Mouse (Mus musculus): ENCODE measurements around the gene Snx32.
A peak's percentile ranks its signal among the peaks of the same experiment; 100 is the strongest.

The Snx32 gene

DNA sequence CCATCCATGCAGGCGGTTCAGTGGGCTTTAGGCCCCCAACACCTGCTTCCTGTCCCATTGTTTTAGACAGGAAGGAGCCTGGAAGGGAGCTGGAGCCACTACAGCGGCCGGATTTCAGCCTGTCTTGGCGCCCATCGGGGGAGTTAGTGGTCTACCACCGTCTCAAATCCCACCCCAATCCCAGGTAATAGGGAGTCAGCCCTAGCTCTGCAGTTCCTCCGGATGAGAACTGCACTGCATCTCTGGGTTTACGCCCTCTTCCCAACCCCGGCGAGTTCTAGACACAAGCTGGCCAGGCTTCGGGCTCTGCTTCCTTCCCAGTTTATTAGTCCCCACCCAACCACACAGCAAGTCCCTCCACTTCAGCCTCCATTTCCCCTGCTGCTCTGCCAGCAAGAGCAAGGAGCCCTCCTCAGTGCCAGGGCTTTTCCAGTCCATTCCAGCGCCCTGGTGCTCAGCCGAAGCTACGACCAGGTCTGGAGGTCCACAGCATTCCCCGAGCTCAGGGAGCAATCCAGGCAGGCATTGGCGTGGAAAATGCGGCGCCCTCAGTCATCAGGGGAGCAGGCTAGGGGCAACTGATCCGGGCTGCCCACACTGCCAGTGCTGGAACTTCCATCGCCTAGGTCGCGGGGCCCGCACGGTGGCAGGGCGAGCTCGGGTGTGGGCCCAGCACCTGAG is 54.0 kb downstream of the Snx32 start:
- DNase-seq = peak; percentile 53

DNA sequence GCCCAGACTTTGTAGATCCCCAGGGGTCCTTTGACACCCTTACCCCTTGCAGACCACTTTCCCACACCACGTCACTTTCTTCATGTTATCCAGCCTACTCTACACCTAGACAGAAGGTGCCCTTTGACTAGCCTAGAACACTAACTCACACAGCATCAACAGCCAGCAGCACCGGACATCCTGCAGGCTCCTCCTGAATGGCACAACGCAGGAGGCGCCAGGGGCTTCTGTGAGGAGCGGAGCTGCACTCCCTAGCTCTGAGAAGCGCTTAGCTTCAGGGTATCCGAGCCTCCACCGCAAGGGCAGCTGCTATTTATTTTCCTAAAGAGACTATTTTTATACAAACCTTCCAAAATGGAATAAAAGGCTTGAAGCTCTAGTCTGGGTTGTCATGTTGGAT is 54.8 kb downstream of the Snx32 start:
- DNase-seq = no peak

DNA sequence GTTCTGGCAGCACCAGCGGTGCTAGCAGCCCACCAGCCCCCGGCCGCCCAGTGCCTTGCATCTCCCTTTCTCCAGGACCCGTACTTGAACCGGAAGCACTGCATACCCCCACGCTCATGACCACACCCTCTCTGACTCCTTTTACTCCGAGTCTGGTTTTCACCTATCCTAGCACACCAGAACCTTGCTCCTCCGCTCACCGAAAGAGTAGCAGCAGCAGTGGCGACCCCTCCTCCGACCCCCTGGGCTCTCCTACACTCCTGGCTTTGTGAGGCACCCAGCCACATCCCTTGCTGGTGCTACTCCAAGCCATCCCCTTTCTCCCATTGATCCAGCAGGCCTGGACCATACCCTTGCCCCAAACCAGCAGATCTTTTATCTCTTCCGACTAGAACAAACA is 55.3 kb downstream of the Snx32 start:
- no peak for DNase-seq

DNA sequence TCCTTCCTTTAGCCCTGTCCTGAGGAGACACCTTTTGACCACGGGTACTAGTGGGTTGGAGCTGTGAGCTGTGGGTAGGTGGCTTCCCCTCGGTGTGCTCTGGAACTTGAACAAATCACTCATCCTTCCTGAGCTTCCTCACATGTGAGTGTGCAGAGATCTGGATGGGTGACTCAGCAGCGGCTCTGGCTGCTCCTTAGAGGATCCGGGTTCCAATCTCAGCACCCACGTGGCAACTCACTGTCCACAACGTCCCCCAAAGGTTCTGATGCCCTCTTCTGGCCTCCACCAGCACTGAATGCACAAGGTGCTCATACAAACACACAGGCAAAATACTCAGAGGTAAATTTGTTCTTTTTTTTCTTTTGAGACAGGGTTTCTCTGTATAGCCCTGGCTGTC is 58.6 kb downstream of the Snx32 start:
- no peak for DNase-seq

DNA sequence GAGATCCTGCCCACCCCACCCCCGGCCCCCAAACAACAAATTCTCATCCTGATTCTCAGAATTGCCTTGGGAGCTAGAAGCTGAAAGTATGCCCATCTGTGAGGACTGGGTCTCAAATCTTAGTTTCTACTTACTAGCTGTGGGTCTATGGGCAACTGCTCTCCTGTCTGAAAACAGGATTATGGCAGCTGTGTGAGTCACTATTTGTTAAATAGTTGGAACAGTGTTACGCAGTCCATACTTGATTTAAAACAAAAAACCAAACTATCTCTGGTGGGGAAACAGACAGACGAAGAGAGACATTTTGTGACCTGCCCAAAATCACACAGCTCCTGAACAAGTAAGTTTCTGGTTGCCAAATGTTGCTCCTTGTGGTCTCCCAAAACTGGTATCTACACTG is 60.7 kb downstream of the Snx32 start:
- no peak for DNase-seq

DNA sequence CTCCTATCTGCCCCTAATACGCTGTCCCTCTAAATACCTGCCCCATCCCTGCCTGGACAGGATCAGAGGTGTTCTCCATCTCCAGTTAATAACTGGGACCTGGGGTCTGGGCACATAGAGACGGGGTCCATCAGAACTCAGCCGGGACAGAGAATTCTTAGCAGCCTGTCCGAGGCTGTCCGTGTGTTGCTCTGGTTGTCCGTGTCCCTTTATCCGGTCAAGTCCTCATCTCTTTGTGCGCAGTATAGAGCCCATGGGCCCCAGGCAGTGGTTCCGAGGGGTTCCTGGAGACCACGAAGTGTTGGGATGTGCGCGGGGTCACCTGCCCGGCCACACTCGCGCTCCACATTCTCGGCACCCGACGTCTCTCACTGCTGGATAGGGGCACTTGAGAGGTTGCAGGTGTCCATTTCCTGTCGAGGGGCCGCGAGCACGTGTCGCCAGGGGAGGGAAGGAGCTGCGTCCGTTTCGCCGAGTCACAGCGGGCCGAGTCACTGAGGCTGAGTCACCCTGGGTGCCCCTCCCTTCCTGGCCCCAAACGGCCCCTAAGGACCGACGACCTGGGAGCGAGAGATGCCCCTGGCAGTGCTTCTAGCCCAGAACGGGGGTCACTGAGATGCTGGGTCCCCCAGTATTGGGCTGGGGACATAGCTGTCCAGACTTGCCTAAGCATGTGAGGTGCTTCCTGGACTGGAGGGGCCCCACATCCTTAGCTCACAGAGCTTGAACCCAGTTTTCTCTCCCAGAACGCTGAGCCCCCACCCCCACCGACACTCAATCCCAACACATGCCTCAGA is 61.8 kb downstream of the Snx32 start:
- no peak for DNase-seq

DNA sequence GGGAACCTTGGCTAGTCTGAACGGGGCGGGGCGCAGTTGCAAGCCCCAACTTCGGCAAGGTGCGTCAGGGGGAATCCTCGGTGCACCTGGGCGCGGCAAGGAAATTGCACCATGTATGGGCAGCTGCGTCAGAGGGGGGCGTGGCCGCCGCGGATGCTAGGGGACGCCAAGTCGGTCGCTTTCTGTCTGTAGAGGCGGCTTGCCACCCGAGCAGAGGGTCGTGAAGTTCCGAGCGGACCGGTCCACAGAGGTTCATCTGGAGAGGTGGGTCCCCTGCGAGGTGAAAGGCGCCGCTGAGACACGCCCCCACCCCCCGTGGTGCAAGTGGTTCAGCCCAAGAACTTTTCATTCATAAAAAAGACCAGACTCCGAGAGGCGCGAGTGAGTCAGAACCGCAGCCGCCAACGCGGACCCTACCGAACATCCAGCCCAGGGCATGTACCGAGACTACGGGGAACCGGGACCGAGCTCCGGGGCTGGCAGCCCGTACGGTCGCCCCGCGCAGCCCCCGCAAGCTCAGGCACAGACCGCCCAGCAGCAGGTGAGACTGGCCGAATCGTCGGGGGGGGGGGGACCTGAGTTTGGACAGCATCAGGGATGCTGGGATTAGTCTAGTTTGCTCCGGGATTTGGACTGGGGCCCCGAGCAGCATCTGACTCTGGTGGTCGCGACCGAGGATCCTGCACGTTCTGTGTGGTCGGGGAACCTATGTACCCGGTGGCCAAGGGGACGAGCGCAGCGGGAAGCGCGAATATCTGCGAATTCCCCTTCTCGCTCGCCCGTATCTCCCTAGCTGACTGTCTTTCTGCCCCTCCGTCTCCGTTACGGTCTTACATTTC is 62.6 kb downstream of the Snx32 start, which contains the start of gene Fosl1:
Gene Fosl1, plus strand, starts transcription at position 33 of the 839 bp plus-strand sequence.
- DNase-seq = peak; percentile 75

DNA sequence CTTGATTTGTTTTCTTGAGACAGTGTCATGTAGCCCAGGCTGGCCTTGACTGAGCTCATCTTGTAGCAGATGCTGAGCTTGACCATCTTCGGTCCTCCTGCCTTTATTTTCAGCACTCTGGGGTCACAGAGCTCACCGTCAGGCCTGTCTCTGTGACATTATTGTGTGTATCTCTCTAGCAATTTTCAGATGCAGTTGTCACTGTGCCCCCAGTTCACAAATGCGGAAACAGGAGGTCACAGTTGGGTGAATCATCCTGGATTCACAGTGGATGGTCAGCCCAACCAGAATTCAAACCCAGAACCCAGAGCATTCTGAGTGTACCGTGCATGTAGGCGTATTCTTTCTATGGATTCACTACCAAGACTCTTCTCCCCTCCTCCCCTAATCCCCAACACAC is 64.6 kb downstream of the Snx32 start:
- DNase-seq = no peak

DNA sequence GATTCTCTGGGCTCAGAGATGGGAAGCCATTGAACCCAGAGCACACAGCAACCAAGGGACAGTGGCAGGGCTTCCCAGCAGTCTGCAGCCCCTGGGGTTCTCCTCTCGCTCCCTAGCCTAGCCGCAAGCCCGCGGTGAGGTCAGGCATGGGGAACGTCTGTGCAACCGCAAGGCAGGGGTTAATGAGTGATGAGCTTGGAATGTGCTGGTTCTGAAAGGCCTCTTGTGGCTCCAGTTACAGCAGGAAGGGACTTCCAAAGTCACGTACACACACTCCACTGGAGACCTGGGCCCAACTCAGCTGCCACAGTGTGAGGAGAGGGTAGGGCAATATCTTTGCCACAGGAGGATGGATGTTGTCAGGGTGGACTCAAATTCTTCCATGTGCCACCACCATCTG is 65.4 kb downstream of the Snx32 start:
- no peak for DNase-seq

DNA sequence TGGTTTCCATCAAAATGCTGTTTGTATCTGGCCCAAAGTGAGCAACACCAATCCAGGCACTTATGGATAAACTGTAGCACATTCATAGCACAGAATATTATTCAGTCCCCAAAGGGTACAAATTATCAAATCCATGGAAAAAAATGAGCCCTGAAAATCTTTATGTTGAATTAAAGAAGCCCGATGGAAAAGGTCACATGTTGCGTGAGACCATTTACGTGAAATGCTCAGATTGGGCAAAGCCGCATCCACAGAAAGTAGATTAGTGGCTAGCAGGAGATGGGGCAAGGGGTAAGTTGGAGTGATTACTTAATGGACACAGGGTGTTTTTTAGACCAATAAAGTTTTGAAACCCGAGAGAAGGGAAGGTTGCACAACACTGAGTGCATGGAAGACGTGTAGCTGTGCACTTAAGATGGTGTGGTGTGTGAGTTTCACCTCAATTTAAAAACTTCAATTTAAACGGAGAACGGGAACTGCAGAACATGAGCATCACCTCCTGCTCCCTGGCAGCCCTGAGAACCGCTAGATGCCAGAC is 65.9 kb downstream of the Snx32 start:
- no peak for DNase-seq

All from lung, postnatal 14 days (tissue).